Mouse (Mus musculus) liver, embryonic 16.5 days (tissue): Measurements from ENCODE around the gene Tarbp2. TPM values are rescaled to one million over a fixed set of nuclear protein-coding genes. Genes with fewer than 3 reads are reported as not detected.

Experiments
- ATAC-seq: fragments of 200-750 bp; cut with Nextera tagmentation; 2 replicates; pipeline ENCODE4 v1.8.0; 2017; ENCODE audit warnings: low read depth, mild to moderate bottlenecking, moderate number of reproducible peaks, moderate library complexity
- H3K27ac ChIP-seq: fragments of 300-500 bp; sonication (generic); 2 replicates; pipeline ENCODE4 v1.5.1; 2014; ENCODE audit warnings: mild to moderate bottlenecking, low read length
- H3K27me3 ChIP-seq: fragments of 300-500 bp; sonication (generic); 2 replicates; pipeline ENCODE4 v1.6.1; 2014; ENCODE audit warnings: low read depth, low read length, mixed read lengths; ENCODE audit not compliant: control insufficient read depth, insufficient read depth
- H3K36me3 ChIP-seq: fragments of 300-500 bp; sonication (generic); 2 replicates; pipeline ENCODE4 v1.6.1; 2014; ENCODE audit warnings: mild to moderate bottlenecking; ENCODE audit not compliant: control insufficient read depth, insufficient read depth
- H3K4me1 ChIP-seq: fragments of 300-500 bp; sonication (generic); 2 replicates; pipeline ENCODE4 v1.6.1; 2014; ENCODE audit warnings: low read depth, low read length, mixed read lengths; ENCODE audit not compliant: control insufficient read depth
- H3K4me2 ChIP-seq: fragments of 300-500 bp; sonication (generic); 2 replicates; pipeline ENCODE4 v1.6.1; 2014; ENCODE audit warnings: low read depth, low read length, mixed read lengths
- H3K4me3 ChIP-seq: fragments of 300-500 bp; sonication (generic); 2 replicates; pipeline ENCODE4 v1.5.1; 2014; ENCODE audit warnings: low read depth, mild to moderate bottlenecking, low read length
- H3K9ac ChIP-seq: fragments of 300-500 bp; sonication (generic); 2 replicates; pipeline ENCODE4 v1.6.1; 2014; ENCODE audit warnings: low read depth, low read length
- H3K9me3 ChIP-seq: fragments of 300-500 bp; sonication (generic); replicated peaks from 2 replicates; pipeline ENCODE4 v1.6.1; 2016; ENCODE audit warnings: low read length; ENCODE audit not compliant: control insufficient read depth
- WGBS: fragments of 180-500 bp; shearing (Covaris S2); extraction: QIAGEN DNeasy Blood & Tissue Kit; methylation state at CpG from one replicate; pipeline ENCODE4 v1.1.7; 2014; ENCODE audit not compliant: insufficient replicate concordance; 5-methylcytosine and 5-hydroxymethylcytosine counted together
- polyA plus RNA-seq: library from polyadenylated mRNA; unstranded; fragments of >200 nt; fragmentation: Nextera tagmentation; extraction: Ambion mirVana; gene quantifications from 2 replicates; pipeline ENCODE4 v1.2.1, GENCODE M21; 2015

Gene Tarbp2
- polyA plus RNA-seq, 1 experiment from 2014 or later: 37.0 TPM

DNA sequence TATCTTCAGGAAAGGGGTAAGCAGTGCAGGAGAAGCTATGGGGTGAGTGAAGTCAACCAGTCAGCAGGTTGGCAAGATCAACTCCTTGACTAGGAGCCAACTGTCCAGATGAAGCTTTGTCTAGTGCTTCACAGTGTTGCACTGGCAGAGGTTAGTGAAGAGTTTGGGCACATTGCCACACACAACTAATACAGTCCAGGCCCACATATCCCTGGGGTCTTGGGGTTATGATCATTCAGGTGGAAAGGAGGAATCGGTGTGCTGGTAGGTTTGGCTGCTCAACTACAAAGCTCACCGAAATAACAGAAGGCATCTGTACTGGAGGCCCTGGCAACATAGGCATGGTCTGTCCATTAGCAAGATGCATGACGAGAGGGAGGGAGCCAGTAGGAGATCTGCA, 29.5 kb downstream of the Tarbp2 start:
- no peak overlapping the region for H3K4me2 ChIP-seq
- H3K4me3 ChIP-seq: no peak overlapping the region
- no peaks in the 10 kb centered on the region for H3K4me1 ChIP-seq
- H3K9me3 ChIP-seq: no peaks in the 10 kb centered on the region
- no peak overlapping the region for H3K27ac ChIP-seq
- no peak overlapping the region for H3K9ac ChIP-seq
- H3K36me3 ChIP-seq: peaks cover 21% of the 10 kb centered on the region
- 89% methylated on average over 3 of the region's 3 CpGs for WGBS
- ATAC-seq: no peak
- H3K27me3 ChIP-seq: no peaks in the 10 kb centered on the region

DNA sequence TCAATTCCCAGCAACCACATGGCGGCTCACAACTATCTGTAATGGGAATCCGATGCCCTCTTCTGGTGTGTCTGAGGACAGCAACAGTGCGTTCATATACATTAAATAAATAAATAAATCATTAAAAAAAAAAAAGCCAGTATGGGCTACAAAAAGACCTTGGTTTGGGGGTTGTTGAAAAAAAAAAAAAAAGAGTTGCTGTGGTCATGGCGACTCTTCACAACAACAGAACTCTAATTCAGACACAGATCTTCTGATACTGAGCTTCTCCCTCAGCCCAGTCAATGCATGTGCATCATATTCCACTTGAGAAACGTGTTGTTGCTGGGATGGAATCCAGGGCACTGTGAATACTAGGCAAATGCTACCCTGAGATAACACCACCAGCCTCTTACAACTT, 34.6 kb downstream of the Tarbp2 start:
- no peak overlapping the region for H3K9ac ChIP-seq
- WGBS: 77% methylated on average over 5 of the region's 5 CpGs
- no peak overlapping the region for H3K4me2 ChIP-seq
- H3K27ac ChIP-seq: no peak overlapping the region
- no peaks in the 10 kb centered on the region for H3K4me1 ChIP-seq
- no peaks in the 10 kb centered on the region for H3K9me3 ChIP-seq
- peaks cover 18% of the 10 kb centered on the region for H3K36me3 ChIP-seq
- no peak overlapping the region for H3K4me3 ChIP-seq
- H3K27me3 ChIP-seq: no peaks in the 10 kb centered on the region
- ATAC-seq: no peak

DNA sequence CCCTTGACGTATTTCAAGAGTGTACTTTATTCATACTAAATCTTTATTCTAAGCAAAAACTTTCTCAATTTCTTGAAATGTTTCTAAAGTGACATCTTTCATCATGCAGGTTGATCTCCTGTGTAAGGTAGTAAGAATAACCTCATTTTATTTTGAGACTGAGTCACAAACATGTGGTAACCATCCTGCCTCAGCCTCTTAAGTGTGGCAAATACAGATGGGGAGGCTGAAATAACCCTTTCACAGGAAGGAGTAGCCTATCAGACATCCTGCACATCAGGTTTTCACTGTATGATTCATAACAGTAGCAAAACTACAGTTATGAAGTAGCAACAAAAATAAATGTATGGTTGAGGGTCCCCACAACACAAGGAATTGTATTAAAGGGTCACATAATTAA, 37.6 kb downstream of the Tarbp2 start:
- no peaks in the 10 kb centered on the region for H3K27me3 ChIP-seq
- H3K4me1 ChIP-seq: no peaks in the 10 kb centered on the region
- no peak overlapping the region for H3K9ac ChIP-seq
- peaks cover 18% of the 10 kb centered on the region for H3K36me3 ChIP-seq
- no peak overlapping the region for H3K4me2 ChIP-seq
- no peak overlapping the region for H3K27ac ChIP-seq
- H3K4me3 ChIP-seq: no peak overlapping the region
- ATAC-seq: no peak
- 80% methylated on average over 1 of the region's 1 CpGs for WGBS
- H3K9me3 ChIP-seq: no peaks in the 10 kb centered on the region

DNA sequence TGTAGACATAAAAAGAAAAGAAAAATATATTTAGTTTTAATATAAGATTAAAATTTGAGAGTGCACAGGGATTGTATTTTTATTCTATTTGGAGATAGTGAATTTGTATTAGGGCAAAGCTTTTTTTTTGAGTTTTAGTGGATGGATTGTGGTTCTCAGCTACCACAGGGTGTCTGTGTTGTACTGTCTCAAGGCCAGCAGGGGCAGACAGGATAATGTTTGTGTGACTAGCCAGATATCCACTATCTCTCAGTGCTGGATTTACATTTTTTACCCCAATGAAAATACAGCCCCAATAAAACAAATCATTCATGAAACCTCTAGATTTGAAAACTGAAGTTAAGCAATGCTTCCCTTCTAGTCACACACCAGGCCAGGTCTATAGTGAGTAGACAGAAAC, 39.6 kb downstream of the Tarbp2 start:
- H3K9ac ChIP-seq: no peak overlapping the region
- H3K9me3 ChIP-seq: no peaks in the 10 kb centered on the region
- H3K4me3 ChIP-seq: no peak overlapping the region
- H3K4me1 ChIP-seq: no peaks in the 10 kb centered on the region
- H3K36me3 ChIP-seq: peaks cover 12% of the 10 kb centered on the region
- no peaks in the 10 kb centered on the region for H3K27me3 ChIP-seq
- ATAC-seq: no peak
- no peak overlapping the region for H3K27ac ChIP-seq
- no peak overlapping the region for H3K4me2 ChIP-seq

DNA sequence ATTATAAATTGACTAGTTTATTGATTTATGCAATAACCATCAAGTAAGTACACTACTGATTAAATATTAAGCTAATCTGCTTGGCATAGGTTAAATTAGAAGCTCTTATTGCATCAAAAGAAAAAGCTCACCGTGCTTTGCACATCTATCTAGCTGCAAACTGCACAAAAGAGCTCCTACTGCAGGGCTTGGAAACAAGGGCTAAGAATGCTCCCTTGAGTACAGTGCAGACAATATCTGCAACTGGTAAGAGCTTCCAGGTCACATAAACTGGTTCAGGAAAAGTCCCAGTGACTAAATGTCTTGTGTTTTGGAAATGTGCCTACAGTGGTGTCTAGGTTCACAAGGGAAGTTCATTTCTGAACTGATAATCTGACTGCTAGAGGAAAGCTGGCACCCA, 44.5 kb downstream of the Tarbp2 start:
- Histone ChIP-seq H3K4me2 (no peak overlapping the region), H3K9ac (no peak overlapping the region), H3K4me1 (no peaks in the 10 kb centered on the region), H3K4me3 (no peak overlapping the region), H3K9me3 (no peaks in the 10 kb centered on the region), H3K27ac (no peak overlapping the region), H3K27me3 (no peaks in the 10 kb centered on the region), H3K36me3 (no peaks in the 10 kb centered on the region; the same call in 1 of the 2 replicates)
- no peak for ATAC-seq
- WGBS: 77% methylated on average over 1 of the region's 1 CpGs

DNA sequence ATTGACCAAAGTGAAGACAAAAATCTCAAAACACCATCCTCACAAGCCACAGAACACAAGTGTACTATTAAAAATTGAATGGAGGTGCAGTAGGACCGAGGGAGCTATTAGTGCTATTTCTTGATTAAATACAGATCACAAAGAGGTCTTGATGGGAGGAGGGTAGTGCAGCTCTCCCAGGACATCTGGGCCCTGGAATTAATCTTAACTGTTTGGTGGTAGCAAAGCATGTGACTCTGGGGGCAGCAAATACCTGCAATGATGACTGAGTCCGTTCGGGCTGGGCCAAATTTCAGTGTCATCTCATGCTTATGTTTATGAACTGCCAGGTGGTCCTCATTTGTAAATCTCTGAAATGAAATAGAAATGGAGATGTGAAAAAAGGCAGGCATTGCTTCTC, 45.1 kb downstream of the Tarbp2 start:
- Histone ChIP-seq H3K36me3 (no peaks in the 10 kb centered on the region; the same call in 1 of the 2 replicates), H3K4me1 (no peaks in the 10 kb centered on the region), H3K4me3 (no peak overlapping the region), H3K4me2 (no peak overlapping the region), H3K27ac (no peak overlapping the region), H3K9me3 (no peaks in the 10 kb centered on the region), H3K9ac (no peak overlapping the region), H3K27me3 (no peaks in the 10 kb centered on the region)
- WGBS: 79% methylated on average over 3 of the region's 3 CpGs
- no peak for ATAC-seq

DNA sequence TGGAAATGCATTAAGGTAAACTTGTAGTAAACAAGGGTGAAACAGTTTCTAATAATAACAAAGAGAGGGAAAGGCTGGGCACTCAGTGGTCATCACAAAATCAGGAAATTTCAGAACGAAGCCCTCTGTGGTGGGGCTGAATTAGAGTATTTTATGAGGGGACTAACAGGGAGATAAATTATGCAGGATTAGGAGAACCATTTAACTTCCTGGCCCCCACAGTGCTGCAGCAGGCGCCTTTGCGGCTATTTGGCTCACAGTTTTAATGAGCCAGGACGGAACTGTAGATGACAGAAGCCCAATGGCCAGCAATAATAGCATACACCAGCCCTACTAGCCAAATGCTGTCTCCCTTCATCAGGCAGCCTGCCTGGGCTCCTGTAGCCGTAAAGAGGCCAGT, 45.7 kb downstream of the Tarbp2 start:
- WGBS: 79% methylated on average over 5 of the region's 5 CpGs
- ATAC-seq: no peak
- Histone ChIP-seq H3K27ac (no peak overlapping the region), H3K27me3 (no peaks in the 10 kb centered on the region), H3K9ac (no peak overlapping the region), H3K9me3 (no peaks in the 10 kb centered on the region), H3K36me3 (no peaks in the 10 kb centered on the region; the same call in 1 of the 2 replicates), H3K4me3 (no peak overlapping the region), H3K4me2 (no peak overlapping the region), H3K4me1 (no peaks in the 10 kb centered on the region)

DNA sequence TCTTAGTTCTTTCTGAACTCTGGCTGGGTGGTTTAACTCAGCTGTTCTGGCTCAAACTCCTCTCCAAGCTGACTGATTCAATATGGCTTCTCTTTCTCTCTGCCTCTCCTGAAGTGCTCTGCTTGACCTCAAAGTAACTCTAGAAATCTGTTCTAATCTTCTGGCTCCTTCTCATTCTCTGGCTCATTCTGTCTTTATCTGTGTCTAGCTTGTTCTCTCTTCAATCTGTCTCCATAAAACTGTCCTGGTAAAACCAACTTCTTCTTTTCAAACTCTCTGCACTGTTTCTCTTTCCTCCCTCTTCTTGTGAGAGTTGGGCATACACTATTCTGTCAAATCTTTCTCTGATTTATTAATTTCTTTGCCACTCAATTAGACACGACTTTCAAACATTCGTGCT, 49.9 kb downstream of the Tarbp2 start:
- WGBS: 52% methylated on average over 2 of the region's 2 CpGs
- H3K4me3 ChIP-seq: no peak overlapping the region
- no peaks in the 10 kb centered on the region for H3K27me3 ChIP-seq
- H3K9me3 ChIP-seq: no peaks in the 10 kb centered on the region
- H3K36me3 ChIP-seq: no peaks in the 10 kb centered on the region; the same call in 1 of the 2 replicates
- H3K4me2 ChIP-seq: no peak overlapping the region
- no peaks in the 10 kb centered on the region for H3K4me1 ChIP-seq
- ATAC-seq: no peak
- H3K27ac ChIP-seq: no peak overlapping the region
- H3K9ac ChIP-seq: no peak overlapping the region

DNA sequence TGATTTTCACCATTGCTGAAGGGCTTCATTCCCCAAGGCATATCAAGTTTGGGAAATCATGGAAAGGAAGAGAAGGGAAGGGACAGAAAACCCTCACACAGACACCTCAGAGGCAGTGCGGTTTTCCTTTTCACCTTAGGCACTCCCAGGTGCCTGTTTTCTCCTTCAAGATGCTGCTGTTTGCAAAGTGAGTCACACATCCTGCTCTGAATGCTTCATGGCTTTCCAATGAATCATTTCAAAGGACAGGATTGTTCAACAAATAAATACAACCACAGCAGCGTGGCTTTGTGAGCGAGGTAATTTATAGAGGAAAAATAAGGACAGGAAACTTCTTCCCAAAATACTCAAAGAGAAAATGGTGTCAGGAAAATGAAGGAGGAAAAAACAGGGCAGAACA, 54.1 kb downstream of the Tarbp2 start:
- H3K4me1 ChIP-seq: no peaks in the 10 kb centered on the region
- H3K9ac ChIP-seq: no peak overlapping the region
- H3K27me3 ChIP-seq: no peaks in the 10 kb centered on the region
- ATAC-seq: no peak
- no peaks in the 10 kb centered on the region for H3K9me3 ChIP-seq
- no peaks in the 10 kb centered on the region for H3K36me3 ChIP-seq
- no peak overlapping the region for H3K27ac ChIP-seq
- WGBS: 71% methylated on average over 3 of the region's 3 CpGs
- H3K4me2 ChIP-seq: no peak overlapping the region
- no peak overlapping the region for H3K4me3 ChIP-seq
